Mouse (Mus musculus): ENCODE measurements around the gene Dpep1.

- TF ChIP-seq POLR2A (IDR thresholded peaks at IDR 0.05; ENCODE audit: low read depth, low read length) (no peak), CTCF (conservative IDR thresholded peaks at IDR 0.05; ENCODE audit: insufficient read depth, insufficient read length, low read depth, low read length) (no peak)
These were observed 35.3 kb upstream of the Dpep1 start for GRCm38 (mm10) chr8:123150737-123151171.

Measured in kidney, adult 2 months (tissue).